Mouse (Mus musculus) adrenal gland, postnatal 4 days (tissue): ENCODE results near the gene Id4. TPM values are rescaled to one million over a fixed set of nuclear protein-coding genes. Genes with fewer than 3 reads are reported as not detected.

ENCODE experiments used
- DNase-seq, 2 experiments: peaks; one replicate each; pipeline ENCODE4 v3.0.0; 2021 to 2022; ENCODE audit warnings: low spot score in 2 of 2, mixed read lengths in 2 of 2
- long read RNA-seq, 2 experiments: library from polyadenylated mRNA; stranded (forward); transcript quantifications; one replicate each; pipeline ENCODE4 v2.0.0; 2021
- total RNA-seq, 2 experiments: library from RNA; stranded (reverse); gene quantifications; 2 replicates each; pipeline ENCODE4 v1.2.3; 2021

Id4 gene
- total RNA-seq: 1 to 10 TPM; 5.1 to 7.7 TPM
- long read RNA-seq, experiment 1, transcript Id4-201 (3 exons, 3,849 nt): major isoform, 12 of 16 reads
- long read RNA-seq, experiment 1, partial matches to known transcripts: 0 of 16 reads
- long read RNA-seq, experiment 1, other reads (novel, unspliced or antisense): 4 of 16 reads
- long read RNA-seq, experiment 2, transcript Id4-201 (3 exons, 3,849 nt): major isoform, 44 of 56 reads
- long read RNA-seq, experiment 2, partial matches to known transcripts: 0 of 56 reads
- long read RNA-seq, experiment 2, other reads (novel, unspliced or antisense): 12 of 56 reads

DNA sequence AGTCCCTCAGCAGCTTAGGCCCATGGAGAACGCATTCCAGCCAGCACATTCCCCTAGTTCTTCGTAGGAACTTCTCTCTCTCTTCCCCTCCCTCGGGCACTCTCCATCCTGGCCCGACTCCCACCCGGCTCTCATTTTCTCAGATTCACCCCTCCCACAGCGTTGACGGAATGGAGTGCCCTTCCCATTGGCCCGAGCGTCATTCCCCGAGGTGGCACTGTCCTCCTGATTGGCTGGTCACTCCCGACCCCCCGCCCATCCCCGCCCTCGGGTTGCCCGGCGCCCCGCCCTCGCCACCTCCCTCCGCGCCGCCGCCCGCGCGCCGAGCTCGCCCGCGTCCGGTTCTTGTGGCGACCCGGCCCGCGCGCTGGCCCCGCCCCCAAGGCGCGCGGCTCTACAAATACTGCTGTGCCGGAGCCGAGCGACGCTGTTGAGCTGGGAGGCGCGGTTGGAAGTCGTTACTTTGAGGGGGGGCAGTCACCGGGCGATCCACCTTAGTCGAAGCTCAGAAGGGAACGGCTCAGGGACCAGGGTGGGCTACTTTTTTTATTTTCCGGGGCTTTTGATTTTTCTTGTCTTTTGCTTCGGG is at the start of gene Id4:
Id4 (plus strand) TSS at position 539 of the 589 bp plus-strand sequence.
- DNase-seq: peak; percentile 83 to 88

DNA sequence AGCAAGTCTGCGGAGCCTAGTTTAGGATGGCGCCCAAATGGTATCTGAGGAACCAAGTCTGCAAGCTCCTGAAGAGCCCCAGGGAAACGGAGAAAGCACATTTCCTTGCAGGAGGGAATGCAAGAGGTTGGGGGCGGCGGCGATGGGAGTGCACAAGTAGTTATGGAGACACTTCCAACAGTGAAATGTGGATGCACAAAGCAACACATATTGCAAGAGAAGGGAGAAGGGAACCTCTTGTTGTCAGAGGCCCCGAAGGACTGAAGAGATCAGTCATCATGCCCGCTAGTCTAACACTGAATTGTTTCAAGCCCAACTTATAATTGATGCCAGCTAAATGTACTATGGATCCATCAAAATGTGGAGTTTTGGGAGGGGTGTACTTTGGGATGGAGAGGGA is 33.9 kb upstream of the Id4 start:
- DNase-seq: no peak

- DNase-seq: peak; percentile 94
Observed at GRCm38 (mm10) chr13:48227712-48228111, 33.3 kb upstream of the Id4 start.

GRCm38 (mm10) chr13:48228114-48228513 is 32.9 kb upstream of the Id4 start:
- DNase-seq: no peak

GRCm38 (mm10) chr13:48230996-48231395 is 30.0 kb upstream of the Id4 start:
- DNase-seq: no peak

- DNase-seq: no peak
Observed at GRCm38 (mm10) chr13:48236436-48236835, 24.6 kb upstream of the Id4 start.

- DNase-seq: no peak
Observed at GRCm38 (mm10) chr13:48236865-48237264, 24.2 kb upstream of the Id4 start.

GRCm38 (mm10) chr13:48237516-48237915 is 23.5 kb upstream of the Id4 start:
- DNase-seq: no peak

DNA sequence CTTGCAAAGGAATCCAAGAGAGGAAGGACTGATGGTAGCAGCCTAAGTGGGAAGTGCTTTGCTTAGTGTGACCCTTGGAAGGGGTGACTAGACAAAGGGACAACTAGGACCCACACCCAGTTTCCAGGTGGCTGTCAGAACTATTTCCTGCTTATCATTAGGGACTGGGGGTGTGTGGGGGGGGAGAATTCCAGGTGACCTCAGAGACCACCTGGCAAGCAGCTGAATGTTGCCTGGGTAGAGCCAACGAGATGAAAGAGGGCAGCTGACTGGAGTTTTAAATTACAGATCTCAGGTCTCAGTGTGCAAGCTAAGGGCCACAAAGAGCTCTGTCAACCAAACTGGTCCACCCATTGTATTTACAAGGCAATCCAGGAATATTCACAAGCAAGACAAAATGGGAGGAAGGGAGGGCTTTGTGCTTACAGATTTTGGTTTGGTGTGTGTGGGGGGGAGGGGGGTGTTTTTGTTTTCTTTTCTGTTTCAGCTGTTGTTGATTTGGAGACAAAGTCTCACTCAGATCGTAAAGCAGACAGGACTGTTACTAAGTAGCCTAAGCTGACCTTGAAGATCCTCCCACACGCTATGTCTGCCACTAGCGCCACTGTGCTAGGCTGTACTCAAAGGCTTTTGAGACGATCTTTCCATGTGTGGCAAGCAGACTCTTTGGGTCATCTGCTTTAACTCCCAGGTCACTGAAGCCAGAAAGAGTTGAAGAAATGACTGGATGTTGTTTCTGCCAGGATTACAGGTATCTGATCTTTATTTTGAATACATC is 15.6 kb upstream of the Id4 start:
- no peak for DNase-seq

DNA sequence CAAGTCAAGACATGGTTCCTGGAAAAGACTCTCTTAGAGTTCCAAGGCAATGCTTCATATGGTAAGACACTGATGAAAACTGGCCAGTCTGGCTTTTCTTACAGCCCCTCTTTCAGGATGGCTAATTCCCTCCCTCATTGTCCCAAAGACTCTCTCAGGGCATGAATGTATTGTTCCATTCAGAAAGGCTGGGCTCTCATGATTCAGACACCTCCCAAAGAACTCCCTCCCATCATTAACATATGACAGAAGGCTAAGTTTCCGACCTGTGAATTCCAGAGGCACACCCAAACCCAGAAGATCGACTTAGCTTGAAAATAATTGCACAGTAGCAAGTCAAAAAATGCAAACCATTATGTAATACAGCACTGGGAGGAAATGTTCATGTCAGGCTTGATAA is 8.5 kb upstream of the Id4 start:
- DNase-seq: no peak

GRCm38 (mm10) chr13:48255026-48255425 is 6.0 kb upstream of the Id4 start:
- no peak for DNase-seq

GRCm38 (mm10) chr13:48261341-48262221 is 553 bp downstream of the Id4 start:
- peak; percentile 10 for DNase-seq

GRCm38 (mm10) chr13:48262451-48262969 is 1.5 kb downstream of the Id4 start:
- no peak for DNase-seq

- no peak for DNase-seq
Observed at GRCm38 (mm10) chr13:48265029-48265428, 4.0 kb downstream of the Id4 start.

GRCm38 (mm10) chr13:48273451-48274069 is 12.5 kb downstream of the Id4 start:
- no peak for DNase-seq

GRCm38 (mm10) chr13:48274107-48274506 is 13.1 kb downstream of the Id4 start:
- DNase-seq: no peak

GRCm38 (mm10) chr13:48276981-48277380 is 16.0 kb downstream of the Id4 start:
- no peak for DNase-seq

GRCm38 (mm10) chr13:48284426-48284825 is 23.4 kb downstream of the Id4 start:
- no peak for DNase-seq

GRCm38 (mm10) chr13:48284918-48285693 is 24.1 kb downstream of the Id4 start:
- no peak for DNase-seq

- DNase-seq: no peak
Observed at GRCm38 (mm10) chr13:48290427-48290826, 29.4 kb downstream of the Id4 start.
